Mouse (Mus musculus): ENCODE data around the gene Cacna1a. TPM values are rescaled to one million over a fixed set of nuclear protein-coding genes. Genes with fewer than 3 reads are reported as not detected.

The Cacna1a gene
- total RNA-seq, 2 experiments from 2014 or later: 288 to 326 TPM

GRCm38 (mm10) chr8:84565577-84566360, 177.5 kb downstream of the Cacna1a start:
- intact Hi-C loops (cut with DNase I): no loop called here
- DNase-seq (ENCODE audit: low spot score in 2 of 2): no peak

GRCm38 (mm10) chr8:84566816-84567413, 178.7 kb downstream of the Cacna1a start:
- DNase-seq (ENCODE audit: low spot score in 2 of 2): no peak
- intact Hi-C loops (cut with DNase I): no loop called here

GRCm38 (mm10) chr8:84567541-84567940, 179.3 kb downstream of the Cacna1a start:
- no peak for DNase-seq (ENCODE audit: low spot score in 2 of 2)
- intact Hi-C loops (cut with DNase I): no loop called here

- intact Hi-C loops (cut with DNase I): no loop called here
Observed at GRCm38 (mm10) chr8:84568737-84569136, 180.5 kb downstream of the Cacna1a start.

GRCm38 (mm10) chr8:84569921-84570673, 181.9 kb downstream of the Cacna1a start:
- intact Hi-C loops (cut with DNase I): loop anchor here (5.0 kb wide), 1 partner anchor 208 kb away; no protein-coding TSS in a partner anchor
- DNase-seq (ENCODE audit: low spot score in 2 of 2): no peak

More at GRCm38 (mm10) chr8:84568737-84569136, 180.5 kb downstream of the Cacna1a start:
- DNase-seq (ENCODE audit: low spot score in 2 of 2): no peak

- intact Hi-C loops (cut with DNase I): no loop called here
- no peak for DNase-seq (ENCODE audit: low spot score in 2 of 2)
Observed at GRCm38 (mm10) chr8:84577432-84577831, 189.2 kb downstream of the Cacna1a start.

- peak in 1 of 2 experiments; percentile 57 for DNase-seq (ENCODE audit: low spot score in 2 of 2)
- intact Hi-C loops (cut with DNase I): no loop called here
Observed at GRCm38 (mm10) chr8:84579595-84579994, 191.4 kb downstream of the Cacna1a start.

GRCm38 (mm10) chr8:84585311-84585710, 197.1 kb downstream of the Cacna1a start:
- intact Hi-C loops (cut with DNase I): no loop called here
- no peak for DNase-seq (ENCODE audit: low spot score in 2 of 2)

GRCm38 (mm10) chr8:84586221-84586620, 198.0 kb downstream of the Cacna1a start:
- intact Hi-C loops (cut with DNase I): no loop called here
- DNase-seq (ENCODE audit: low spot score in 2 of 2): no peak

- intact Hi-C loops (cut with DNase I): no loop called here
- DNase-seq (ENCODE audit: low spot score in 2 of 2): no peak
Observed at GRCm38 (mm10) chr8:84588498-84588897, 200.3 kb downstream of the Cacna1a start.

GRCm38 (mm10) chr8:84592015-84592662, 203.9 kb downstream of the Cacna1a start:
- intact Hi-C loops (cut with DNase I): loop anchor here (5.0 kb wide), 1 partner anchor 220 kb away; no protein-coding TSS in a partner anchor
- peak; percentile 80 to 82 for DNase-seq (ENCODE audit: low spot score in 2 of 2)

- intact Hi-C loops (cut with DNase I): loop anchor here (5.0 kb wide), 1 partner anchor 219 kb away; no protein-coding TSS in a partner anchor
- DNase-seq (ENCODE audit: low spot score in 2 of 2): no peak
Observed at GRCm38 (mm10) chr8:84593143-84593542, 204.9 kb downstream of the Cacna1a start.

GRCm38 (mm10) chr8:84594099-84594780, 206.0 kb downstream of the Cacna1a start:
- intact Hi-C loops (cut with DNase I): loop anchor here (5.0 kb wide), 1 partner anchor 218 kb away; no protein-coding TSS in a partner anchor

GRCm38 (mm10) chr8:84595648-84596047, 207.4 kb downstream of the Cacna1a start:
- intact Hi-C loops (cut with DNase I): no loop called here
- DNase-seq (ENCODE audit: low spot score in 2 of 2): peak; percentile 65 to 67

More at GRCm38 (mm10) chr8:84594099-84594780, 206.0 kb downstream of the Cacna1a start:
- DNase-seq (ENCODE audit: low spot score in 2 of 2): peak; percentile 81 to 84

- no peak for DNase-seq (ENCODE audit: low spot score in 2 of 2)
- intact Hi-C loops (cut with DNase I): no loop called here
Observed at GRCm38 (mm10) chr8:84599401-84599800, 211.2 kb downstream of the Cacna1a start.

GRCm38 (mm10) chr8:84600311-84600907, 212.2 kb downstream of the Cacna1a start:
- DNase-seq (ENCODE audit: low spot score in 2 of 2): no peak
- intact Hi-C loops (cut with DNase I): no loop called here

GRCm38 (mm10) chr8:84601221-84601751, 213.0 kb downstream of the Cacna1a start:
- intact Hi-C loops (cut with DNase I): no loop called here
- DNase-seq (ENCODE audit: low spot score in 2 of 2): no peak

Measured in left cerebral cortex, postnatal 14 days (tissue).